Mouse (Mus musculus) hindbrain, embryonic 12.5 days (tissue): ENCODE results near the gene Chst5. TPM values are rescaled to one million over a fixed set of nuclear protein-coding genes. Genes with fewer than 3 reads are reported as not detected.
A peak's percentile ranks its signal among the peaks of the same experiment; 100 is the strongest.

ENCODE experiments used
- ATAC-seq: fragments of 200-750 bp; cut with Nextera tagmentation; 2 replicates; pipeline ENCODE4 v1.8.0; 2017; ENCODE audit warnings: moderate TSS enrichment; ENCODE audit not compliant: low FRiP score
- H3K27ac ChIP-seq: fragments of 300-500 bp; sonication (generic); 2 replicates; pipeline ENCODE4 v1.5.1; 2016; ENCODE audit warnings: mild to moderate bottlenecking
- H3K27me3 ChIP-seq: fragments of 300-500 bp; sonication (generic); 2 replicates; pipeline ENCODE4 v1.6.1; 2016; ENCODE audit warnings: mild to moderate bottlenecking
- H3K36me3 ChIP-seq: fragments of 300-500 bp; sonication (generic); 2 replicates; pipeline ENCODE4 v1.6.1; 2016; ENCODE audit warnings: mild to moderate bottlenecking
- H3K4me1 ChIP-seq: fragments of 300-500 bp; sonication (generic); 2 replicates; pipeline ENCODE4 v1.6.1; 2016
- H3K4me2 ChIP-seq: fragments of 300-500 bp; sonication (generic); replicated peaks from 2 replicates; pipeline ENCODE4 v1.6.1; 2016; ENCODE audit warnings: mild to moderate bottlenecking
- H3K4me3 ChIP-seq: fragments of 300-500 bp; sonication (generic); 2 replicates; pipeline ENCODE4 v1.5.1; 2016; ENCODE audit warnings: mild to moderate bottlenecking
- H3K9ac ChIP-seq: fragments of 300-500 bp; sonication (generic); 2 replicates; pipeline ENCODE4 v1.6.1; 2016; ENCODE audit warnings: mild to moderate bottlenecking, moderate library complexity
- H3K9me3 ChIP-seq: fragments of 300-500 bp; sonication (generic); replicated peaks from 2 replicates; pipeline ENCODE4 v1.6.1; 2016; ENCODE audit warnings: mild to moderate bottlenecking
- WGBS: fragments of 180-500 bp; shearing (Covaris S2); methylation state at CpG from one replicate; pipeline ENCODE4 v1.1.7; 2016; 5-methylcytosine and 5-hydroxymethylcytosine counted together
- polyA plus RNA-seq: library from polyadenylated mRNA; unstranded; fragments of >200 nt; fragmentation: Nextera tagmentation; extraction: Ambion mirVana; gene quantifications from 2 replicates; pipeline ENCODE4 v1.2.1, GENCODE M21; 2016

The Chst5 gene
- 4.7 and 5.1 TPM in 2 replicates for polyA plus RNA-seq

DNA sequence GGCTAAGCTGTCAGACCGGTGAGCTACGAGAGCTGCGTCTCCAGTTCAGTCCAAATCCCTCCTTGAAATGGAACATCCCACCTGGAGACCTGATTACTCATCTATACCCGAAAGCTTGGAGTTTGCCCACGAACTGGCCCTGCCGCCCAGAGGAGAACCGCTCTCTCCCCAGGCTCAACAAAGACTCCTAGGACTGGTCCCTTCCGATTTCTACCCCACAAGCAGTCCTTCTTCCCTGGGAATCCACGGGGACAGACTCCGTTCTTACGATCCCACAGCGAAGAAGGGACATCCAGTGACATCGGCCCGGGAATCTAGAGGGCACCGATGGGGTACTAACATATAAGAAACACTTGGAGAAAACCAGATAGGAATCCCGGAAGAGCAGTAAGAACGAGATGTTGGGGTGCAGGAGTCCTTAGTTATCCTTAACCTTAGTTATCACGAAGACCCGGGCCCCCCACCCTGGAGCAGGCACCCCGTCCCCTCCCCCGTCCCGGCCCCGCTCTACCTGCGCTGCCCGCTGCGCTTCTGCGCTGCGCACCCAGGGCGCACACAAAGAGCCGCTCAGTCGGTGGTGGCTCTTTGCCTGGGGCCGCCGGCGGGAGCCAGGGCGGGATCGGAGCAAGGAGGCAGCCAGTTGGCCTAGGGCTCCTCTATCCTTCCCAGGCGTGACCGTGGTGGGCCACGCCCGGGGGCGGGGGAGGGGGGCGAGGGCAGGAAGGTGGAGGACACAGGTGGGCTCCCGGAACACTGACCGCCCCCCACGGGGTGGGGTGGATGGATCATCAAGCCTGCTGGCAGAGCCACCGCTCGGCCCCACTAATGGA lies at the start of gene Chst5:
Gene Chst5, minus strand, starts transcription at position 827 of the 830 bp plus-strand sequence.
- Histone ChIP-seq H3K4me3 (peak within 1 kb of the TSS; percentile 45), H3K4me2 (peak within 1 kb of the TSS; percentile 88), H3K27ac (no peak within 1 kb of the TSS), H3K4me1 (peaks cover 21% of the 10 kb centered on the region), H3K9ac (peak within 1 kb of the TSS; percentile 72), H3K9me3 (no peaks in the 10 kb centered on the region), H3K36me3 (no peaks in the 10 kb centered on the region), H3K27me3 (peaks cover 3% of the 10 kb centered on the region; the same call in 1 of the 2 replicates)
- peak; percentile 51 for ATAC-seq
- 3% methylated on average over 46 of the region's 47 CpGs for WGBS

- H3K9ac ChIP-seq, result no peak overlapping the region
- H3K9me3 ChIP-seq, result no peaks in the 10 kb centered on the region
- peaks cover 62% of the 10 kb centered on the region for H3K36me3 ChIP-seq
- H3K27me3 ChIP-seq, result no peaks in the 10 kb centered on the region
- no peak for ATAC-seq
- H3K27ac ChIP-seq, result no peak overlapping the region
- WGBS, result 91% methylated on average over 2 of the region's 2 CpGs
- no peak overlapping the region for H3K4me3 ChIP-seq
- no peak overlapping the region for H3K4me2 ChIP-seq
- no peaks in the 10 kb centered on the region for H3K4me1 ChIP-seq
Observed at GRCm38 (mm10) chr8:111957231-111957630, 47.0 kb upstream of the Chst5 start.

GRCm38 (mm10) chr8:111955879-111956278 lies 45.6 kb upstream of the Chst5 start:
- H3K36me3 ChIP-seq, result peaks cover 69% of the 10 kb centered on the region
- ATAC-seq, result no peak
- no peaks in the 10 kb centered on the region for H3K4me1 ChIP-seq
- no peak overlapping the region for H3K4me2 ChIP-seq
- 88% methylated on average over 4 of the region's 5 CpGs for WGBS
- H3K9ac ChIP-seq, result no peak overlapping the region
- no peaks in the 10 kb centered on the region for H3K9me3 ChIP-seq
- no peaks in the 10 kb centered on the region for H3K27me3 ChIP-seq
- no peak overlapping the region for H3K27ac ChIP-seq
- H3K4me3 ChIP-seq, result no peak overlapping the region

DNA sequence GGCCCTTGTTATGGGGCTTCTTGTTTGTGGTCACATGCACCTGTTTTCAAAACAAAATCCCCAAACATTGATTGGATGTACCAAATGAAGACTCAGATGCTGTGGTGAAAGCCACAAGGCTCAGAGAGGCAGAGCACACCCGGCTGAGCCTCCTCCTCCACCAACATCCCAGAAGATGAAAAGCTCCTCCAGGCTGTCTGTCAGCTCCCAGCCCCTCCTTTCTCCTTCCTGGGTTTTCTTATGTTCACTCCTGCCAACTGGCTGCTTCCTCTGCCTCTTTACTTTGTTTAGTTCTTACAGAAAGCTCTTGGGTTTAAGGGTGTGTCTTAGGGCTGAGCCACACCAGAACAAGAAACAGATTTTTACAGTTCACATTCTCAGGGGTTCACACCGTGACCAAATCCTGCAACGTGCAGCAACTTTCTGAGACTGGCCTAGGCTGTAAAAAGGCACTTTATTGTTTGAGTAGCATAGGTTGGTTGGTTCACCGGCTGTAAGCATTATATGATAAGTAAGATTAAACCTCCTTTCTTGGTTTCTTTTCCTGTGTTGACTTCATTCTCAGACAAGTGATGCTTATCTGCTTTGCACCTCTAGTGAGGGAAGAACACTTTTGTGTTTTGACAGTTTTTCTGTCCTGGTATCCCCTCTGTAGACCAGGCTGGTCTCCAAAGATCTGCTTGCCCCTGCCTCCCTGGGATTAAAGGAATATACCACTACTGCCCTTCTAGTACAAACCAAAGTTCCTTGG lies 44.8 kb upstream of the Chst5 start:
- Histone ChIP-seq H3K27me3 (no peaks in the 10 kb centered on the region), H3K9ac (no peak overlapping the region), H3K4me1 (no peaks in the 10 kb centered on the region), H3K4me3 (no peak overlapping the region), H3K4me2 (no peak overlapping the region), H3K27ac (no peak overlapping the region), H3K9me3 (no peaks in the 10 kb centered on the region), H3K36me3 (peaks cover 72% of the 10 kb centered on the region)
- WGBS, result 85% methylated on average over 4 of the region's 4 CpGs
- ATAC-seq, result no peak

DNA sequence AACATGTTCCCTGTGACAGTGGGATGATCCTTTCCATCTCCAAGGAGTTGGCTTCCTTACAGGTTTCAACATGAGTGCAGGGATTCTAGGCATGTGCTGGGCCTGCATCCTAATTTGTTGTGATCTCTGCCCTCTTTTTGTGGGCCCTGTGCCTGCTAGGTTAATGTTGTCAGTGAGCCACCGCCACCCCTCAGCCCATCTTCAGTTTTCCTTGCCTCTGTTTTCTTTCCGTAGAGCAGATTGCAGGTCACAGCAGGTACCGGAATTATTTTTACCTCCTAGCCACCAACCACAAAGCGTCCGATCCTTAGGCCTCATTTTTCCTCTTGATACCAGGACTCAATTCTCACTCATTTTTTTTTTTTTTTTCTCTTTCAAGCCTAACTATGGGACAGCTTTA lies 41.7 kb upstream of the Chst5 start:
- 93% methylated on average over 5 of the region's 5 CpGs for WGBS
- Histone ChIP-seq H3K27me3 (no peaks in the 10 kb centered on the region), H3K27ac (no peak overlapping the region), H3K9ac (no peak overlapping the region), H3K36me3 (peaks cover 71% of the 10 kb centered on the region), H3K4me2 (no peak overlapping the region), H3K9me3 (no peaks in the 10 kb centered on the region), H3K4me3 (no peak overlapping the region), H3K4me1 (no peaks in the 10 kb centered on the region)
- no peak for ATAC-seq

DNA sequence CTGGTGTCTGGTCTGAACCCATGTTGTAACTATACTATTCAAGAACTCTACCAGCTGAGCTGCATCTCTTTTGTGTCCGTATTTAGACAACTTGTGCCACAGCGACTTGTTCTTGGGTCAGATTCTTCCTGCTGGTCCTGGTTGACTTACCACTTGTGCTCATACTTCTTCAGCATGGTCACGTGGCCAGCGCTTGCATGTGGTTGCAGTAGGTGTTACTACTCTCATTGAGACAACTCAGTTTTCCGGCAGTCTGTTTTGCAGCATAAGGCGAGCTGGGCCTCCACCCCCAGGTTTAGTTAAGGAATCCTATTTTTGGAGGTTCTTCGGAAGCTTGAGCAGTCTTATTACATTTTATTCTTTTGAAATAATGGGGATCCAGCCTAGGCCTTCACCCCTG lies 41.1 kb upstream of the Chst5 start:
- Histone ChIP-seq H3K27ac (no peak overlapping the region), H3K9me3 (no peaks in the 10 kb centered on the region), H3K4me1 (no peaks in the 10 kb centered on the region), H3K4me2 (no peak overlapping the region), H3K9ac (no peak overlapping the region), H3K27me3 (no peaks in the 10 kb centered on the region), H3K4me3 (no peak overlapping the region), H3K36me3 (peaks cover 70% of the 10 kb centered on the region)
- no peak for ATAC-seq
- 98% methylated on average over 7 of the region's 7 CpGs for WGBS

GRCm38 (mm10) chr8:111950846-111951245 lies 40.6 kb upstream of the Chst5 start:
- no peaks in the 10 kb centered on the region for H3K9me3 ChIP-seq
- peaks cover 71% of the 10 kb centered on the region for H3K36me3 ChIP-seq
- no peaks in the 10 kb centered on the region for H3K4me1 ChIP-seq
- ATAC-seq, result no peak
- H3K9ac ChIP-seq, result no peak overlapping the region
- H3K4me3 ChIP-seq, result no peak overlapping the region
- no peaks in the 10 kb centered on the region for H3K27me3 ChIP-seq
- H3K4me2 ChIP-seq, result no peak overlapping the region
- H3K27ac ChIP-seq, result no peak overlapping the region
- 91% methylated on average over 3 of the region's 3 CpGs for WGBS

GRCm38 (mm10) chr8:111947954-111948353 lies 37.7 kb upstream of the Chst5 start:
- Histone ChIP-seq H3K4me1 (no peaks in the 10 kb centered on the region), H3K27ac (no peak overlapping the region), H3K36me3 (peaks cover 71% of the 10 kb centered on the region), H3K9me3 (no peaks in the 10 kb centered on the region), H3K4me3 (no peak overlapping the region), H3K9ac (no peak overlapping the region), H3K4me2 (no peak overlapping the region), H3K27me3 (no peaks in the 10 kb centered on the region)
- WGBS, result 94% methylated on average over 8 of the region's 8 CpGs
- ATAC-seq, result no peak

- H3K9ac ChIP-seq, result no peak overlapping the region
- ATAC-seq, result no peak
- peaks cover 1% of the 10 kb centered on the region for H3K4me1 ChIP-seq
- WGBS, result 86% methylated on average over 2 of the region's 2 CpGs
- H3K9me3 ChIP-seq, result no peaks in the 10 kb centered on the region
- no peaks in the 10 kb centered on the region for H3K27me3 ChIP-seq
- H3K36me3 ChIP-seq, result peaks cover 70% of the 10 kb centered on the region
- H3K4me3 ChIP-seq, result no peak overlapping the region
- no peak overlapping the region for H3K4me2 ChIP-seq
- no peak overlapping the region for H3K27ac ChIP-seq
Observed at GRCm38 (mm10) chr8:111947144-111947543, 36.9 kb upstream of the Chst5 start.

DNA sequence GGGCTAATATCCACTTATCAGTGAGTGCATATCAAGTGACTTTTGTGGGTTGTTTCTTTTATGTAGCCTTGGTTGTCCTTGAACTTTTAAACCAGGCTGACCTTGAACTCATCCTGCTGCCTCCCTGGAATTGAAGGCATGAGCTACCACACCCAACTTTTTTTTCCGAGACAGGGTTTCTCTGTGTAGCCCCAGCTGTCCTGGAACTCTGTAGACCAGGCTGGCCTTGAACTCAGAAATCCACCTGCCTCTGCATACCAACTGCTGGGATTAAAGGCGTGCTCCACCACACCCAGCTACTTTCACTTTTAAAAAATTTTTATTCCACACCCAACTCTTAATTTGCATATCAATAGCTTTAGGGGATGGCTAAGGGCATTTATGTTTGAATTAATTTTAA lies 33.3 kb upstream of the Chst5 start:
- no peak overlapping the region for H3K9ac ChIP-seq
- H3K36me3 ChIP-seq, result peaks cover 55% of the 10 kb centered on the region
- H3K4me3 ChIP-seq, result no peak overlapping the region
- H3K4me2 ChIP-seq, result no peak overlapping the region
- no peaks in the 10 kb centered on the region for H3K9me3 ChIP-seq
- peaks cover 18% of the 10 kb centered on the region for H3K4me1 ChIP-seq
- H3K27ac ChIP-seq, result no peak overlapping the region
- no peaks in the 10 kb centered on the region for H3K27me3 ChIP-seq
- no peak for ATAC-seq
- WGBS, result 84% methylated on average over 2 of the region's 2 CpGs

GRCm38 (mm10) chr8:111941101-111941454 lies 30.8 kb upstream of the Chst5 start:
- Histone ChIP-seq H3K4me3 (peak overlapping the region; percentile 85), H3K9me3 (no peaks in the 10 kb centered on the region), H3K9ac (peak overlapping the region; percentile 90), H3K27ac (peak overlapping the region; percentile 68), H3K4me1 (peaks cover 18% of the 10 kb centered on the region), H3K36me3 (peaks cover 34% of the 10 kb centered on the region), H3K27me3 (no peaks in the 10 kb centered on the region), H3K4me2 (peak overlapping the region; percentile 99)
- ATAC-seq, result peak; percentile 6; the same call in 1 of the 2 replicates
- under 1% methylated on average over 23 of the region's 23 CpGs for WGBS

- Histone ChIP-seq H3K27ac (peak within 1 kb of the TSS; percentile 68), H3K4me2 (peak within 1 kb of the TSS; percentile 99), H3K36me3 (peaks cover 27% of the 10 kb centered on the region), H3K9ac (peak within 1 kb of the TSS; percentile 90), H3K9me3 (no peaks in the 10 kb centered on the region), H3K4me3 (peak within 1 kb of the TSS; percentile 85), H3K4me1 (peaks cover 18% of the 10 kb centered on the region), H3K27me3 (no peaks in the 10 kb centered on the region)
- ATAC-seq, result peak; percentile 98
- whole genome bisulfite sequencing, result under 1% methylated on average over 65 of the region's 65 CpGs
Observed at GRCm38 (mm10) chr8:111940171-111941100, 30.2 kb upstream of the Chst5 start, which contains the start of gene Gabarapl2. TSS of gene Gabarapl2 (plus strand) at chr8:111940703.
